Mouse (Mus musculus): ENCODE data around the gene Olfr187. TPM values are rescaled to one million over a fixed set of nuclear protein-coding genes. Genes with fewer than 3 reads are reported as not detected.
"Not testable (repeated sequence)": the region's sequence is repeated elsewhere in the genome, so short reads cannot be mapped to it uniquely, and the experiment has no call there.

Gene Olfr187
- total RNA-seq (2021), result not detected

DNA sequence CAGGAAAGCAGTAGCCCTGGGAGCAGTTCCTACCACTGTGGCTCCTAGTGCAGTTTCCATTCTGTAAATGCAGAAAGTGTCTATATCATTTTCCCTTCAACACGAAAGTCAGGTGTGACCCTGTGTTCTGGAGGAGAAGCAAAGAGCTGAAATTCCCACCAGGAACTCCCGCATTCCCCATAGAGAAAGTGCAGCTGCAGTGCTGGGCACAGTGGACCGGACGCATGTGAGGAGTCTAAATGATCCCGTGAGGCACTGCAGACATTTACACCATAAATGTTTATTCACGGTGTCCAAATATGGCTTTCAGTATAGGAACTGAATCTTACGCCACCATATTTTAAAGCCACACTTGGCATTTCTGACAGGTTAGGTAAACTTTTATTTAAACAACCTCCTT is at the start of gene Olfr187:
Gene Olfr187 (minus strand): TSS at position 58 of the 400 bp plus-strand sequence.
- intact Hi-C loops (cut with DNase I), result no loop called here
- no peak for DNase-seq

- DNase-seq; intact Hi-C loops (cut with DNase I): not testable (repeated sequence)
Observed at GRCm38 (mm10) chr16:59081113-59081512, 41.5 kb upstream of the Olfr187 start.

DNA sequence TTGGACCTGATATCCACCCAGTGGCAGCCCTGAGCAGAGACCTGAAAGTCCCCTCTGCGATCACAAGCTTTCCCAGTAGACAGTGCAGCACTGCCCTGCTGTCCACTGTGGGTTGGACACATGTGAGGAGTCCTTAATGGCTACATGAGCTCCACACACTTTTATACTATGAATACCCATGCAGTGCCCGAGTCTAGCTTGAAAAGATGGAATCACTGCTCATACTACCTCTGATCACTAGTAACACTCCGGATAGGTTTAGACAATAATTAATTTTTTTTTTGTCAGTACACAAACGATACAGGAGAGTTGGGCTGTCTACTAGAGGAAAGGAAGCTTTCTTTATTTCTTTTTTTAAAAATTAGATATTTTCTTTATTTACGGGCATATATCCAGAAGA is 38.3 kb upstream of the Olfr187 start, which contains the start of gene Olfr190:
Gene Olfr190 (minus strand): TSS at position 101 of the 400 bp plus-strand sequence.
- intact Hi-C loops (cut with DNase I), result no loop called here
- no peak for DNase-seq

- no peak for DNase-seq
- intact Hi-C loops (cut with DNase I), result no loop called here
Observed at GRCm38 (mm10) chr16:59073520-59073919, 34.0 kb upstream of the Olfr187 start.

DNA sequence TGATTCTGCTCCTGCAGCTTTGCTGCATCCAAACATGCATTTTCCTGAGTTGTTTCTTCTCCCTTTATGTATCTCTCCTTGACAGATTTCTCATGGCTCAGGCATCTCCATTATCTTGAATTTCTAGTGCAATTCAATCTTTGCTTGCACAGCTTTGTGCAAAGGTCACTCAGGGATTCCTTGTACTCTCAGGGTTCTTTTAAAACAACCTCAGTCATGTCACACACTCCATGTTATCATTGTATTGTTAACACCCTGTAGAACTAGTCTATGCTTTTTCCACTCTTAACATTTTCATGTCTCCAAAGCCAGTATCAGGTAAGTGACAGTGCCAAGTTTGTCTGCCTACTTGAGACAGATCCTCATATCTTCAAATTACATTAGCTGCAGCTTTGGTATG is 32.2 kb upstream of the Olfr187 start:
- intact Hi-C loops (cut with DNase I), result no loop called here

DNA sequence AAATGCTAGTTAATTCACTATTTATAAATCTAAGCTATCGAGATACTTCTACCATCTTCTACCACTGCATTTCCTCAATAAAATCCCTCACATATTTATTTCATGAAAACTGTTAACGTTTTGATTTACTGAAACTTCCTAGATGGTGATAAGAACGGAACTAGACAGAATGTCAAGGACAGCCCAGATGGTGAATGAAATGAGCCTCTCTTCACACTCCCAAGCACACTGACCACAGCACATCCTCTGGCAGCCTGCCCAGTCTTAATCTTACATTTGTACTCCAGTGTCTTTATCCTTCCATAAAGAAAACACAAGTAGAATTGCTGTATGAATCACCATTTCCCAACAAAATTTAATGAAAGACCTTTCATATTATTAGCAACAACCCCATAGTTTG is 22.8 kb upstream of the Olfr187 start:
- intact Hi-C loops (cut with DNase I); DNase-seq: not testable (repeated sequence)

More for the DNA sequence above, 32.2 kb upstream of the Olfr187 start:
- DNase-seq, result no peak

DNA sequence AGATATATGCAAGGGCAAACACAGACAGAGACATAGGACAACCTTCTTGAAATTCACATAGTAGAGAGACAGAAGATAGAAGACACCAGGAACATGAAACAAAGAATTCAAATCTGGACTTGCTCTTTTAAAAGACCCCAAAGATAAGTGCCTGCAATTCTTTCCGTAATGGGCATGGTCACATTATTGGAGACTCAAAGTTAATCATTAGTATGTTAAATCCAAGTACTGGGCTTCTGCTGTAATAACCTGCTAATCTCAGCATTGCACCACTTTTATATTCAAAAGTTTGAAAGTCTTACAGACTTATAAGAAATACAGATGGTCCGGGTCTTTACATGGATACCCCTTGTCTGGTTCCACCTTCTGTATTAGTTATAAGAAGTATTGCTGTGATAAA is 9.7 kb upstream of the Olfr187 start:
- DNase-seq; intact Hi-C loops (cut with DNase I): not testable (repeated sequence)

GRCm38 (mm10) chr16:59048860-59049259 is 9.3 kb upstream of the Olfr187 start:
- intact Hi-C loops (cut with DNase I), result no loop called here

DNA sequence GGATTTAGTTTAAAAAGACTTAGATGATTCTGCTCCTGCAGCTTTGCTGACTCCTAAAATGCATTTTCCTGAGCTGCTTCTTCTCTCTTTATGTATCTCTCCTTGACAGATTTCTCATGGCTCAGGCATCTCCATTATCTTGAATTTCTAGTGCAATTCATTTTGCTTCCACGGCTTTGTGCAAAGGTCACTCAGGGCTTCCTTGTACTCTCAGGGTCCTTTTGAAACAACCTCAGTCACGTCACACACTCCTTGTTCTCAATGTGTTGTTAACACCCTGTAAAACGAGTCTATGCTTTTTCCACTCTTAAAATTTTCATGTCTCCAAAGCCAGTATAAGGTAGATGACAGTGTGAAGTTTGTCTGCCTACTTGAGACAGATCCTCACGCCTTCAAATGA is 8.0 kb upstream of the Olfr187 start:
- intact Hi-C loops (cut with DNase I), result no loop called here
- no peak for DNase-seq

More at GRCm38 (mm10) chr16:59048860-59049259, 9.3 kb upstream of the Olfr187 start:
- DNase-seq, result no peak

DNA sequence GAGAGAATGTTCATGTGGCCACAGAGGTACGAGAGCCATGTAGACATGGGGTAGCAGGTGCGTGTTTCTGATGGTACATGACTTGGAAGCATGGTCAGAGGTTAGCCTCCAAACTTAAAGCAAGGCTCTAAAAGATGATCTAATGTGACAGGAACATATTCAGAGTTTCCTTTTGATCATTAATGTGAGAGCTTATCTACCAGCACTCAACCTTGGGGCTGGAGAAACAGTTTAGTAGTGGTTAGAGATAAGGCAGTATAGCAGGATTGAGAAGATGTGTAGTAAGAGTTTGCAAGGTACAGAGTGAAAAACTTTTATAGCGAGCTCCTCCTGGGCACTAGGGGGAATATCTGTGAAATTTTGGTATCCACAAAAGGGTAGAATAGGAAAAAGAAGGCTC is 6.3 kb upstream of the Olfr187 start:
- DNase-seq, result no peak
- intact Hi-C loops (cut with DNase I), result no loop called here

GRCm38 (mm10) chr16:59030191-59030590 is 9.4 kb downstream of the Olfr187 start, which contains the start of gene Olfr186:
Olfr186 (minus strand) TSS chr16:59030291.
- intact Hi-C loops (cut with DNase I), result no loop called here

GRCm38 (mm10) chr16:59013357-59014018 is 26.1 kb downstream of the Olfr187 start:
- DNase-seq, result no peak
- intact Hi-C loops (cut with DNase I), result no loop called here

More at GRCm38 (mm10) chr16:59030191-59030590, 9.4 kb downstream of the Olfr187 start, which contains the start of gene Olfr186:
- no peak for DNase-seq

DNA sequence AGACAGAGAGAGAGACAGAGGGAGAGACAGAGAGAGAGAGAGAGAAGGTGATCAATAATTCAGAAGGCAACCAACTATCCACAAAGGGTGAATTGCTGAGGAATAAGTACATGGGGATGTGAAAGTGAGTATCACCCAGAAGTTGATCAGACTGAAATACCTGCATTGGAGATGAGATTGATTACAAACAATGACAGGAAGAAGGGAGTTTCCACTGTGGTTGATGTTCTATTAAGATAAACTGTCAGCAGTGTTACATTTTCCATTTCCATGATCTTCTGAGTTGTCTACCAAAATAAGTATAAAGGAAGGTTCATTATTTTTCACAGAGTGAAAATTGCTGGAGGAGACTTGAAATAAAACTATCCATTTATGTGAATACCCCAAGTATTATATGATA is 32.4 kb downstream of the Olfr187 start:
- intact Hi-C loops (cut with DNase I), result no loop called here
- DNase-seq, result no peak

- intact Hi-C loops (cut with DNase I), result no loop called here
- no peak for DNase-seq
Observed at GRCm38 (mm10) chr16:58995057-58995456, 44.5 kb downstream of the Olfr187 start, which contains the start of gene Olfr183. Olfr183 (plus strand) TSS chr16:58995357.

Other genes starting within 250 kb of the Olfr187 start
- gene Olfr173, start 239.5 kb downstream of the Olfr187 start, total RNA-seq (2021), result not detected
- gene Olfr175-ps1, start 213.0 kb downstream of the Olfr187 start, total RNA-seq (2021), result not detected
- gene Olfr177, start 165.0 kb downstream of the Olfr187 start, total RNA-seq (2021), result not detected
- gene Olfr178, start 147.7 kb downstream of the Olfr187 start, total RNA-seq (2021), result not detected
- not detected for gene Olfr181, start 111.0 kb downstream of the Olfr187 start, total RNA-seq (2021)
- not detected for gene Olfr180, start 110.4 kb downstream of the Olfr187 start, total RNA-seq (2021)
- gene Olfr183, start 44.4 kb downstream of the Olfr187 start, total RNA-seq (2021), result not detected
- gene Olfr186, start 9.5 kb downstream of the Olfr187 start, total RNA-seq (2021), result not detected
- not detected for gene Olfr190, start 38.2 kb upstream of the Olfr187 start, total RNA-seq (2021)
- not detected for gene Olfr191, start 50.1 kb upstream of the Olfr187 start, total RNA-seq (2021)
- not detected for gene Olfr193, start 72.1 kb upstream of the Olfr187 start, total RNA-seq (2021)
- not detected for gene Olfr194, start 81.3 kb upstream of the Olfr187 start, total RNA-seq (2021)
- gene Olfr195, start 107.3 kb upstream of the Olfr187 start, total RNA-seq (2021), result not detected
- gene Olfr196, start 130.7 kb upstream of the Olfr187 start, total RNA-seq (2021), result not detected
- gene Olfr198, start 163.8 kb upstream of the Olfr187 start, total RNA-seq (2021), result not detected
- gene Olfr199, start 180.0 kb upstream of the Olfr187 start, total RNA-seq (2021), result not detected
- not detected for gene Olfr201, start 232.9 kb upstream of the Olfr187 start, total RNA-seq (2021)
- gene Olfr202, start 247.0 kb upstream of the Olfr187 start, total RNA-seq (2021), result not detected